Mouse (Mus musculus) liver, embryonic 13.5 days (tissue): ENCODE measurements at regions not wholly inside any gene's neighbourhood (a gene's known extent, or its start where the extent isn't known, plus 50 kb on each side); places are given as distances from the start of the nearest gene placed in this dataset.

ENCODE experiments used
- ATAC-seq: fragments of 200-750 bp; cut with Nextera tagmentation; 2 replicates; pipeline ENCODE4 v1.8.0; 2017; ENCODE audit warnings: low read depth, mild to moderate bottlenecking, moderate number of reproducible peaks, moderate library complexity
- DNase-seq: peaks from one replicate; pipeline ENCODE4 v3.0.0; 2022
- H3K27ac ChIP-seq: fragments of 300-500 bp; sonication (generic); 2 replicates; pipeline ENCODE4 v1.5.1; 2015; ENCODE audit warnings: moderate library complexity, mild to moderate bottlenecking, inconsistent platforms
- H3K27me3 ChIP-seq: fragments of 300-500 bp; sonication (generic); 2 replicates; pipeline ENCODE4 v1.6.1; 2015; ENCODE audit warnings: mild to moderate bottlenecking, inconsistent platforms
- H3K36me3 ChIP-seq: fragments of 300-500 bp; sonication (generic); 2 replicates; pipeline ENCODE4 v1.6.1; 2015; ENCODE audit warnings: mild to moderate bottlenecking, inconsistent platforms
- H3K4me1 ChIP-seq: fragments of 300-500 bp; sonication (generic); replicated peaks from 2 replicates; pipeline ENCODE4 v1.6.1; 2015; ENCODE audit warnings: inconsistent platforms
- H3K4me2 ChIP-seq: fragments of 300-500 bp; sonication (generic); 2 replicates; pipeline ENCODE4 v1.6.1; 2015; ENCODE audit warnings: inconsistent platforms, mild to moderate bottlenecking, moderate library complexity
- H3K4me3 ChIP-seq: fragments of 300-500 bp; sonication (generic); replicated peaks from 2 replicates; pipeline ENCODE4 v1.5.1; 2015; ENCODE audit warnings: mild to moderate bottlenecking, inconsistent platforms
- H3K9ac ChIP-seq: fragments of 300-500 bp; sonication (generic); 2 replicates; pipeline ENCODE4 v1.6.1; 2015; ENCODE audit warnings: mild to moderate bottlenecking, inconsistent platforms
- H3K9me3 ChIP-seq: fragments of 300-500 bp; sonication (generic); replicated peaks from 2 replicates; pipeline ENCODE4 v1.6.1; 2016; ENCODE audit warnings: inconsistent platforms
- WGBS: fragments of 180-500 bp; shearing (Covaris S2); methylation state at CpG from one replicate; pipeline ENCODE4 v1.1.7; 2015; ENCODE audit not compliant: insufficient replicate concordance; 5-methylcytosine and 5-hydroxymethylcytosine counted together

- no peak for DNase-seq
- no peak overlapping the region for H3K27ac ChIP-seq
- H3K4me2 ChIP-seq, result no peak overlapping the region
- no peaks in the 10 kb centered on the region for H3K27me3 ChIP-seq
- no peak for ATAC-seq
- H3K9me3 ChIP-seq, result no peaks in the 10 kb centered on the region
- no peak overlapping the region for H3K4me3 ChIP-seq
- WGBS, result 17% methylated on average over 9 of the region's 9 CpGs
- peaks cover 5% of the 10 kb centered on the region; the same call in 1 of the 2 replicates for H3K4me1 ChIP-seq
- H3K36me3 ChIP-seq, result no peaks in the 10 kb centered on the region
- H3K9ac ChIP-seq, result no peak overlapping the region
Measured at GRCm38 (mm10) chr10:67607297-67608032, 58.7 kb upstream of the Ado start.

- no peak overlapping the region for H3K4me2 ChIP-seq
- DNase-seq (no peak), ATAC-seq (no peak)
- no peak overlapping the region for H3K4me3 ChIP-seq
- no peaks in the 10 kb centered on the region for H3K36me3 ChIP-seq
- H3K9ac ChIP-seq, result no peak overlapping the region
- H3K4me1 ChIP-seq, result peaks cover 5% of the 10 kb centered on the region; the same call in 1 of the 2 replicates
- no peak overlapping the region for H3K27ac ChIP-seq
- 54% methylated on average over 1 of the region's 1 CpGs for WGBS
- H3K27me3 ChIP-seq, result no peaks in the 10 kb centered on the region
- H3K9me3 ChIP-seq, result no peaks in the 10 kb centered on the region
Measured at GRCm38 (mm10) chr10:67606739-67607138, 58.0 kb upstream of the Ado start.

- H3K9me3 ChIP-seq, result no peaks in the 10 kb centered on the region
- no peak overlapping the region for H3K9ac ChIP-seq
- DNase-seq (no peak), ATAC-seq (no peak)
- H3K4me3 ChIP-seq, result no peak overlapping the region
- no peaks in the 10 kb centered on the region for H3K4me1 ChIP-seq
- H3K27ac ChIP-seq, result no peak overlapping the region
- no peaks in the 10 kb centered on the region for H3K36me3 ChIP-seq
- WGBS, result 80% methylated on average over 7 of the region's 7 CpGs
- H3K27me3 ChIP-seq, result no peaks in the 10 kb centered on the region
- no peak overlapping the region for H3K4me2 ChIP-seq
Measured at GRCm38 (mm10) chr10:67599390-67599789, 50.6 kb upstream of the Ado start.

GRCm38 (mm10) chr10:67598590-67599047 is 49.9 kb upstream of the Ado start:
- Histone ChIP-seq H3K9ac (no peak overlapping the region), H3K4me2 (no peak overlapping the region), H3K4me1 (no peaks in the 10 kb centered on the region), H3K27ac (no peak overlapping the region), H3K36me3 (no peaks in the 10 kb centered on the region), H3K9me3 (no peaks in the 10 kb centered on the region), H3K27me3 (no peaks in the 10 kb centered on the region), H3K4me3 (no peak overlapping the region)
- DNase-seq, result no peak
- WGBS, result 31% methylated on average over 7 of the region's 7 CpGs
- ATAC-seq, result no peak
